Mouse (Mus musculus) spleen, adult 2 months (tissue): ENCODE data around the gene Caskin2. TPM values are rescaled to one million over a fixed set of nuclear protein-coding genes. Genes with fewer than 3 reads are reported as not detected.
A peak's percentile ranks its signal among the peaks of the same experiment; 100 is the strongest.

Source experiments
- DNase-seq, 2 experiments: peaks; one replicate each; pipeline versions ENCODE4 v3.0.0 to v3.0.0-alpha.2; 2012 to 2021; ENCODE audit warnings: low spot score in 2 of 2, low read depth in 1 of 2
- H3K27ac ChIP-seq: fragments of 200-500 bp; 2 replicates; pipeline ENCODE4 v1.5.1; 2012; ENCODE audit warnings: low read length, inconsistent platforms; ENCODE audit not compliant: insufficient read depth
- H3K27me3 ChIP-seq: fragments of 200-500 bp; 2 replicates; pipeline ENCODE4 v1.6.1; 2012; ENCODE audit warnings: mild to moderate bottlenecking, moderate library complexity, low read length, inconsistent platforms; ENCODE audit not compliant: control insufficient read depth, insufficient read depth
- H3K36me3 ChIP-seq: fragments of 200-500 bp; 2 replicates; pipeline ENCODE4 v1.6.1; 2012; ENCODE audit warnings: mild to moderate bottlenecking, low read length, inconsistent platforms; ENCODE audit not compliant: control insufficient read depth, insufficient read depth
- H3K4me1 ChIP-seq: fragments of 200-500 bp; 2 replicates; pipeline ENCODE4 v1.6.1; 2011; ENCODE audit warnings: inconsistent platforms; ENCODE audit not compliant: control insufficient read depth, insufficient read depth, insufficient read length
- H3K4me3 ChIP-seq: fragments of 200-500 bp; 2 replicates; pipeline ENCODE4 v1.5.1; 2011; ENCODE audit warnings: mild to moderate bottlenecking, inconsistent platforms; ENCODE audit not compliant: insufficient read depth, insufficient read length; ENCODE audit errors: extremely low read depth
- CTCF ChIP-seq: fragments of 200-500 bp; IDR thresholded peaks from 2 replicates; pipeline ENCODE4 v1.5.1; 2011; ENCODE audit warnings: mild to moderate bottlenecking, inconsistent platforms; ENCODE audit not compliant: insufficient read depth, insufficient read length, insufficient replicate concordance; ENCODE audit errors: extremely low read depth
- POLR2A ChIP-seq: fragments of 200-500 bp; IDR thresholded peaks from 2 replicates; pipeline ENCODE4 v1.6.1; 2011; ENCODE audit warnings: low read depth, low read length, inconsistent platforms
- WGBS: fragments of 180-500 bp; shearing (Covaris S2); methylation state at CpG from one replicate; pipeline ENCODE4 v1.1.7; 2018; 5-methylcytosine and 5-hydroxymethylcytosine counted together
- polyA plus RNA-seq: library from polyadenylated mRNA; depleted of rRNA; stranded (reverse); fragments of >200 nt; gene quantifications from 2 replicates; pipeline ENCODE4 v1.2.3, GENCODE M21; 2012

Gene Caskin2
- polyA plus RNA-seq, 1 experiment: 13.2 TPM

GRCm38 (mm10) chr11:115775821-115776665 is 37.4 kb downstream of the Caskin2 start:
- DNase-seq: no peak

GRCm38 (mm10) chr11:115774653-115775052 is 38.8 kb downstream of the Caskin2 start:
- Histone ChIP-seq H3K4me3 (no peak overlapping the region), H3K36me3 (peaks cover 4% of the 10 kb centered on the region; the same call in 1 of the 2 replicates), H3K27ac (no peak overlapping the region), H3K27me3 (no peaks in the 10 kb centered on the region), H3K4me1 (no peaks in the 10 kb centered on the region)
- 75% methylated on average over 4 of the region's 4 CpGs for WGBS
- DNase-seq: no peak
- no peak for TF ChIP-seq CTCF
- no peak for TF ChIP-seq POLR2A

More at GRCm38 (mm10) chr11:115775821-115776665, 37.4 kb downstream of the Caskin2 start:
- Histone ChIP-seq H3K4me1 (no peaks in the 10 kb centered on the region), H3K4me3 (no peak overlapping the region), H3K27me3 (no peaks in the 10 kb centered on the region), H3K36me3 (peaks cover 4% of the 10 kb centered on the region; the same call in 1 of the 2 replicates), H3K27ac (no peak overlapping the region)
- 88% methylated on average over 18 of the region's 18 CpGs for WGBS
- TF ChIP-seq CTCF (no peak), POLR2A (no peak)

GRCm38 (mm10) chr11:115768896-115769295 is 44.5 kb downstream of the Caskin2 start:
- TF ChIP-seq CTCF (no peak), POLR2A (no peak)
- H3K36me3 ChIP-seq: no peaks in the 10 kb centered on the region
- 92% methylated on average over 3 of the region's 3 CpGs for WGBS
- no peak overlapping the region for H3K4me3 ChIP-seq
- no peaks in the 10 kb centered on the region for H3K27me3 ChIP-seq
- H3K4me1 ChIP-seq: peaks cover 5% of the 10 kb centered on the region; the same call in 1 of the 2 replicates
- no peak for DNase-seq
- H3K27ac ChIP-seq: no peak overlapping the region

- WGBS: 85% methylated on average over 8 of the region's 8 CpGs
- TF ChIP-seq POLR2A: no peak
- no peak for TF ChIP-seq CTCF
- H3K4me3 ChIP-seq: no peak overlapping the region
- H3K4me1 ChIP-seq: peaks cover 5% of the 10 kb centered on the region; the same call in 1 of the 2 replicates
- no peaks in the 10 kb centered on the region for H3K36me3 ChIP-seq
- H3K27me3 ChIP-seq: no peaks in the 10 kb centered on the region
- no peak for DNase-seq
- no peak overlapping the region for H3K27ac ChIP-seq
Measured at GRCm38 (mm10) chr11:115766981-115767380, 46.5 kb downstream of the Caskin2 start.

GRCm38 (mm10) chr11:115766356-115766943 is 47.0 kb downstream of the Caskin2 start:
- 0 out of 2 replicates have a peak overlapping the region, but pooled peaks have one; percentile 55 for H3K27ac ChIP-seq
- DNase-seq: no peak

GRCm38 (mm10) chr11:115765607-115766141 is 47.8 kb downstream of the Caskin2 start:
- peak overlapping the region; percentile 55 for H3K27ac ChIP-seq
- TF ChIP-seq POLR2A (no peak), CTCF (no peak)

More at GRCm38 (mm10) chr11:115766356-115766943, 47.0 kb downstream of the Caskin2 start:
- peak overlapping the region; percentile 93; the same call in 1 of the 2 replicates for H3K4me3 ChIP-seq
- WGBS: 34% methylated on average over 13 of the region's 13 CpGs
- TF ChIP-seq POLR2A: no peak
- TF ChIP-seq CTCF: no peak
- H3K4me1 ChIP-seq: peaks cover 5% of the 10 kb centered on the region; the same call in 1 of the 2 replicates
- H3K36me3 ChIP-seq: no peaks in the 10 kb centered on the region
- no peaks in the 10 kb centered on the region for H3K27me3 ChIP-seq

More at GRCm38 (mm10) chr11:115765607-115766141, 47.8 kb downstream of the Caskin2 start:
- DNase-seq: no peak
- no peaks in the 10 kb centered on the region for H3K36me3 ChIP-seq
- WGBS: 2% methylated on average over 33 of the region's 34 CpGs
- no peaks in the 10 kb centered on the region for H3K27me3 ChIP-seq
- H3K4me3 ChIP-seq: peak overlapping the region; percentile 93
- peaks cover 5% of the 10 kb centered on the region; the same call in 1 of the 2 replicates for H3K4me1 ChIP-seq
